Mouse (Mus musculus) layer of hippocampus, adult 9-11 months (tissue): Measurements from ENCODE around the gene Cnot6.

ENCODE experiments used
- DNase-seq: peaks from one replicate; pipeline ENCODE4 v3.0.0; 2022

Gene Cnot6

DNA sequence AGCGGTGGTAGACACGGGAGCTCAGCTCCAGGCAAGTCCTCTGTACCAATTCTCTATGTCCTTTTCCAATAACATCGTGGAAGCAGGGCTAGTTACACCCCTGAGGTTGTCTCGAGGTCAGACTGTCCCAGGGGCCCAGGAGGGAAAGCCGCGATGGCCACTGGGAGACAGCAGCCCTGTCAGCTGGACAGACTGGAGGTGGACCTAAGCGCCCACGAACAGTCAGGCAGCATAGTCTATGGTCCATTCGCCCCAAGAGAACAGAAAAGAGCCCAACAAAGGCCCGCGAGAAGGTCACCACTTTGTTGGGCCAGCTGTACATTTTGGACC lies 59.5 kb downstream of the Cnot6 start:
- DNase-seq = no peak

GRCm38 (mm10) chr11:49652401-49653078 lies 60.0 kb downstream of the Cnot6 start:
- DNase-seq = peak; percentile 84

DNA sequence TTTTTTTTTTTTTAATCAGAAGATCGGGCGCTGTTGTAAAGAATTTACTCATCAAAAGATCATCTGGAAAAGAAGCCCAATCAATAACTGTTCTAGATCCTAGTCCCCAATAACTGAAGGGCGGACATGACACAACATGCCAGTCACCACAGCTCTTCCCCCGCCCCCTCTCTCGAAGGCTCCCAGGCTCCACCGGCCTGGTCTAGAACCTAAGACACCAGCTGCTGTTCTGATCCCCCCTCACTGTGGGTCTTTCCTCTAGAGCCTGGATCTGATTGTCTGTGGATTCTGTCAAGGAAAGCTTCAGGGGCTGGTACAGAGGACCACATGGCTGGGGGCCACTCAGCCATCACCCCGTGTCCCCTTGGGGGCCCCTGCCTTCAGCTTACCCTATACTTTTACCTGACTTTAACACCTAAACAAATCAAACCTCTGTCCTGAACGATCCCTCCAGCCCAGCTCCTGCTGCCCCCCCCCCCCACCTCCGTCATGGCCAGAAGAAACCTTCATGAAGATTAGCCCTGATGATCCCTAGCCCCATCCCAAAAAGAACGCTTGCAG lies 60.7 kb downstream of the Cnot6 start:
- DNase-seq = no peak

- DNase-seq = peak; percentile 45
These were observed 61.3 kb downstream of the Cnot6 start for GRCm38 (mm10) chr11:49650994-49651761.

DNA sequence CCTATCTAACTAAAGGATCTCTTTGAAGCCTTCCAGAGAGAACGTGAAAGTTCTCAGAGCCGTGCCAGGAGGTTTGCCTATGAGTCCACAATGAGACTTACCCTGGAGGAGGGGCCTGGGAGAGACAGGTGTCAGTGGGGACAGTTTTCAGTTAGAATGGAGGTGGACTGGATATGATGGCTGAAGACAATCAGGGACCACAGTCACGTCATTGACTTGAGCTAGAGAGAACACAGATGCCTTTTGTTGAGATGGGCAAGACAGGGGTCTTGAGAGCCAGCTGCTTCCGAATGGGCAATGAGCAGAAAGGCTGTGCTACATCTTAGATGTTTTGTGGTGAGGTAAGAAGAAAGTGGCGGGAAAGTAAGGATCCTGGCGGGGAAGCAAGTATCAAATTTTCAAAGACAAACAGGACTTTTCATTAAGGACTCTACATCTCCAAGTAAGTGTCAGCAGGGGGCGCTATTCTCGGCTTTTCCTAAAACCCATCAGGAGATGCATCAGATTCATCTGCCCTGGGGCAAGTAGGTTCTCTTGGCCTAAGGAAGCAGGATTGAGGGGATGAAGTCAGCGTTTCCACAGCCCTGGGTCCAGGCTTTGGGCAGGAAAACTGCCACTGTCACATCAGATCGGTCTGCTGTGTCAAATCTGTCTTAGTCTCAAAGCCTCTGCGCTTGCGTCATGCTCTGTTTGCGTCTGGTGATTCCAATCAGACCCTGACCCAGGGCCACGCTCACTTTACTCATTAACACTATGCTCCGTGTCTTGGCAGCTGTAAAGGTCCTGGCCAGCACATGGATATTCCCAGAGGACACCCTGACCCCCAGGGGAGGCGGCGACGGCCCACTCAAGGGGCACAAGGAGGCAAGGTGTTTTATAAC lies 62.2 kb downstream of the Cnot6 start:
- DNase-seq = no peak

DNA sequence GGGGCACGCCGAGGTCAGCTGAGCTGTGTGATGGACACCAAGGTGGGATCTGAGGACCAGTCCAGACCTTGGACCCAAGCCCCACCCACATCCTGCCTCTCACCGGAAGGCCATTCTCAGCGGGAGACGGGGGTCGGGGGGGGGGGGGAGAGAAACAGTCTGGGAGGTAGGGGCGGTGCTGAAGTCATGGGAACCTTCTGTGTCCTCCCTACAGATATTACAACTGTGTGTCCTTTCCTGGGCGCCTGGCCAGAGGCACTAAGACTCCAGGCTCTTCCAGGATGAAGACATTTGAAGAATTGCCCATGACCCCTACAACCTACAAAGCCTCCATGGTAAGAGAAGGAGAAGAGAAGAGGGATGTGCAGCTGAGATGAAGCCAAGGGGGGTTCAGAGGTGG lies 66.8 kb downstream of the Cnot6 start:
- no peak for DNase-seq

GRCm38 (mm10) chr11:49636449-49636848 lies 76.1 kb downstream of the Cnot6 start:
- no peak for DNase-seq

GRCm38 (mm10) chr11:49635671-49636070 lies 76.9 kb downstream of the Cnot6 start:
- no peak for DNase-seq

- DNase-seq = no peak
These were observed 78.4 kb downstream of the Cnot6 start for GRCm38 (mm10) chr11:49634101-49634500.

DNA sequence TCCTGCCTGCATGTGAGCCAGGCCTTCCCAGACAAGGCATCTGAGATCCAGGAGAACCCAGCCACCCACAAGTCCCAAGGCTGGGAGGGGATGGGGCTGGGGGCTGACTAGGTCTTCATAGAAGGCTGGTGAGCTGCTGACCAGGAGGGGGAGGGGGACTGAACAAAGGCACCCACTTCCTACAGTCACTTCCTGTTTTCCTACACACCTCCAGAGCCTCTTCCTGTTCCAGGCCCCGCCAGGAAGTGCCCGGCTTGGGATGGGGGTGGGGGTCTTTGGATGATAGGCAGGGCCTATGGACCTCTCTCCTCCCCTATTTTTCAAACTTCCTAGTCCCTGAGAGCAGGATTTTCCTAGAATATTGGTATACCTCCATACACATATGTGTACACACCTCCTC lies 80.3 kb downstream of the Cnot6 start:
- no peak for DNase-seq

DNA sequence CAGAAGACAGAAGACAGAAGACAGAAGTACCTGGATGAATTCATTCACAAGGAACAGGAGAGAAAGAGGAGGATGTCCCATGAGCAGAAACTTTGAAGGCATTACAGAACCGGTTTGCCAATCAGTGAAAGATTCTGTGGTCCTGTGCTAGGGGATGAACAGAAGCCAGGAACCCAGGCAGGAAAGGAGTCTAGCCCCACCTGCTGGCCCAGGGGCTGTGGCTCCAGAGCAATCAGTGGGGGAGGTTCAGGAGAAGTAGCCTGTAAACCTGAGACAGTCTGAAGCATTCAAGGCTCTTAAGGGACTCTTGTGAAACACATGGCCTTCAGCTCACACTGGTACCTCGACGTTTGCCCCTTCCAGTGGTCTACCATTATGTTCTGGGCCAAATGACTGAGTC lies 81.4 kb downstream of the Cnot6 start:
- DNase-seq = no peak

DNA sequence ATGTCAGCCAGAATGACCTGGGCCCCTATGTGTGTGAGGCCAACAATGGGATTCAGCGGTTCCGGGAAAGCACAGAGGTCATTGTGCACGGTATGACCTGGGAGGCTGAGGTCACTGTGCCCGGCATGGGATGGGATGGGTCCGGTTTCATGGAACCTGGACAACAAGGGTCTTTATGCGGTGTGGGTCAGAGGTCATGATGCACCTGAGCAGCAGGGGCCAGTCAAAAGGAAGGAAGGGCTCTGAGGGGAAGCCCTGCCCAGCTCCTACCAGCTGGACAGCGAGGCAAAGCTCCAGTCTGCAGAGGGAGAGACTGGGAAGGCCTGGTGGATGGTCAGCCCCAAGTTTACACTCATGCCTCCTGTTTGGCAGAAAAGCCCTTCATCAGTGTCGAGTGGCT lies 85.8 kb downstream of the Cnot6 start:
- no peak for DNase-seq

- DNase-seq = no peak
These were observed 86.7 kb downstream of the Cnot6 start for GRCm38 (mm10) chr11:49625863-49626262.

DNA sequence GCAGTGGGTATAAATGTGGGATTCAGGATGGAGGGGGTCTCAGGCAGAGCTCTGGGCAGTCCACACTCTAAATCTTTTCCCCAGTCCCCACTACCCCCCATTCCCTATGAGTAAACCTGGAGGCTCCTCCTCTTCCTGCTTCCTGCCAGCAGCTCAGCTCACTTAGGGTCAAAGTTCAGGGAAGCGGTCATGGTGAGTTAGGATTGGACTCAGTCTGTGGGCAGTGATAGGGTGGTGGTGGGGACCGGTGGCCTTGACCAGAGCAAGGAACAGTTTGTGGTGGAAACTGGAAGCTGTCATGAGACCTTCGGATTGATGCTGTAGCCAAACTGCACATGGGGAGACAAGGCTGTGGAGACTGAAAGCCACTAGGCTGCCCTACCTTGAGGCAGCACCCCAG lies 88.4 kb downstream of the Cnot6 start:
- DNase-seq = no peak

DNA sequence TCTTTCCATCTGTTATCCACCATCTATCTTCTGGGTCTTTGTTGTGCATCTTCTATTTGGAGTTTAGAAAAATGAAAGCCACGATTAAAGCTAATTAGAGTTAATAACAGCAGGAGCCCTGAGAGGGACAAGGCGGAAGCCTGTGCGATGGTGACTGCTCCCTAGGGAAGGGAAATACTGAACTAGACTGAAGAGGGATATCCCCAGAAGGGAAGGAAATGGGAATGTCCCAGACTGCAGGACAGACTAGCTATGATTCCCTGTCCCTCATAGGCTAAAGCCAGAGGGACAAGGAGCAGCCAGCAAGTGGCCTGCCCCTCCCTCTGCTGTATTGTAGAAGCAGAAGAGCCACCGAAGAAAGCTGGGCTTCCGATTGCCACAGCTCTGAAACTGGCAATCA lies 90.6 kb downstream of the Cnot6 start:
- no peak for DNase-seq
